Comparison of ENCODE assay signal across 8 mouse cellular contexts in genomic region chr19:37435041-37435852, GRCm38 (mm10). TPM values are rescaled to one million over a fixed set of nuclear protein-coding genes. Genes with fewer than 3 reads are reported as not detected.
A peak's percentile ranks its signal among the peaks of the same experiment; 100 is the strongest.
DNase-seq lines count a peak whose midpoint lies in the region; ATAC-seq lines count a peak whose summit lies in the region.

No protein-coding gene starts in this region.

- peaks cover 79% of the 10 kb centered on the region for H3K27me3 ChIP-seq in forebrain, embryonic 14.5 days (replicated peaks; ENCODE audit: control insufficient read depth, insufficient read depth, low read length)
- peaks cover 100% of the 10 kb centered on the region for H3K27me3 ChIP-seq in hindbrain, embryonic 10.5 days (ENCODE audit: insufficient read depth, poor library complexity, severe bottlenecking)
- peaks cover 93% of the 10 kb centered on the region for H3K27me3 ChIP-seq in limb, embryonic 13.5 days
- peaks cover 90% of the 10 kb centered on the region for H3K27me3 ChIP-seq in midbrain, embryonic 12.5 days
- H3K27me3 ChIP-seq in stomach, embryonic 15.5 days (replicated peaks) = peaks cover 62% of the 10 kb centered on the region

- no peaks in the 10 kb centered on the region for H3K4me1 ChIP-seq in forebrain, embryonic 14.5 days (ENCODE audit: control insufficient read depth, insufficient read depth, low read length)
- peaks cover 18% of the 10 kb centered on the region for H3K4me1 ChIP-seq in hindbrain, embryonic 10.5 days (replicated peaks)
- peaks cover 20% of the 10 kb centered on the region for H3K4me1 ChIP-seq in limb, embryonic 13.5 days
- H3K4me1 ChIP-seq in midbrain, embryonic 12.5 days = peaks cover 16% of the 10 kb centered on the region
- peaks cover 12% of the 10 kb centered on the region for H3K4me1 ChIP-seq in stomach, embryonic 15.5 days

- H3K36me3 ChIP-seq in forebrain, embryonic 14.5 days (ENCODE audit: control insufficient read depth, insufficient read depth, low read length) = no peaks in the 10 kb centered on the region
- no peaks in the 10 kb centered on the region for H3K36me3 ChIP-seq in hindbrain, embryonic 10.5 days
- H3K36me3 ChIP-seq in limb, embryonic 13.5 days = no peaks in the 10 kb centered on the region
- H3K36me3 ChIP-seq in midbrain, embryonic 12.5 days = no peaks in the 10 kb centered on the region
- H3K36me3 ChIP-seq in stomach, embryonic 15.5 days = no peaks in the 10 kb centered on the region

- WGBS in forebrain, embryonic 14.5 days = 1% methylated on average over 73 of the region's 77 CpGs
- under 1% methylated on average over 77 of the region's 77 CpGs for WGBS in hindbrain, embryonic 10.5 days
- WGBS in limb, embryonic 13.5 days = under 1% methylated on average over 77 of the region's 77 CpGs
- WGBS in midbrain, embryonic 12.5 days = 1% methylated on average over 74 of the region's 77 CpGs
- under 1% methylated on average over 77 of the region's 77 CpGs for WGBS in stomach, embryonic 15.5 days

- H3K4me2 ChIP-seq in forebrain, embryonic 14.5 days (ENCODE audit: low read length) = peak overlapping the region; percentile 52
- peak overlapping the region; percentile 70 for H3K4me2 ChIP-seq in limb, embryonic 13.5 days (replicated peaks)
- peak overlapping the region; percentile 54 for H3K4me2 ChIP-seq in midbrain, embryonic 12.5 days (replicated peaks)
- H3K4me2 ChIP-seq in stomach, embryonic 15.5 days = peak overlapping the region; percentile 92

- H3K27ac ChIP-seq in forebrain, embryonic 14.5 days (ENCODE audit: low read depth, low read length) = no peak overlapping the region
- peak overlapping the region; percentile 67 for H3K27ac ChIP-seq in hindbrain, embryonic 10.5 days
- no peak overlapping the region for H3K27ac ChIP-seq in limb, embryonic 13.5 days
- no peak overlapping the region for H3K27ac ChIP-seq in midbrain, embryonic 12.5 days (replicated peaks)
- peak overlapping the region; percentile 77 for H3K27ac ChIP-seq in stomach, embryonic 15.5 days

- no peaks in the 10 kb centered on the region for H3K9me3 ChIP-seq in forebrain, embryonic 14.5 days (replicated peaks; ENCODE audit: control insufficient read depth, low read length)
- no peaks in the 10 kb centered on the region for H3K9me3 ChIP-seq in hindbrain, embryonic 10.5 days
- no peaks in the 10 kb centered on the region for H3K9me3 ChIP-seq in limb, embryonic 13.5 days
- no peaks in the 10 kb centered on the region for H3K9me3 ChIP-seq in midbrain, embryonic 12.5 days
- no peaks in the 10 kb centered on the region for H3K9me3 ChIP-seq in stomach, embryonic 15.5 days

- peak; percentile 76 to 91 for DNase-seq in adrenal gland, adult (ENCODE audit: inconsistent age in 2 of 2, low spot score in 1 of 2)
- DNase-seq in forebrain, embryonic 14.5 days (ENCODE audit: low spot score) = no peak
- peak; percentile 58 for DNase-seq in hindbrain, embryonic 10.5 days (ENCODE audit: low spot score)
- no peak for DNase-seq in cerebellum, adult 8-10 months

- H3K4me3 ChIP-seq in forebrain, embryonic 14.5 days (ENCODE audit: low read depth, low read length) = peak overlapping the region; percentile 34
- peak overlapping the region; percentile 52 for H3K4me3 ChIP-seq in hindbrain, embryonic 10.5 days
- peak overlapping the region; percentile 52 for H3K4me3 ChIP-seq in limb, embryonic 13.5 days
- H3K4me3 ChIP-seq in midbrain, embryonic 12.5 days = peak overlapping the region; percentile 44
- H3K4me3 ChIP-seq in stomach, embryonic 15.5 days (replicated peaks) = peak overlapping the region; percentile 58

- ATAC-seq in CD4-positive, CD25-positive, alpha-beta regulatory T cell, adult 4 months = peak; percentile 34
- ATAC-seq in forebrain, embryonic 14.5 days = peak; percentile 32; the same call in 1 of the 2 replicates
- peak; percentile 29; the same call in 1 of the 2 replicates for ATAC-seq in limb, embryonic 13.5 days (ENCODE audit: low FRiP score, low read depth)
- peak; percentile 47; the same call in 1 of the 2 replicates for ATAC-seq in midbrain, embryonic 12.5 days (ENCODE audit: low FRiP score, low read depth)
- peak; percentile 63 for ATAC-seq in stomach, embryonic 15.5 days (ENCODE audit: insufficient read depth, low FRiP score, low read depth)

- H3K9ac ChIP-seq in forebrain, embryonic 14.5 days (ENCODE audit: low read length) = peak overlapping the region; percentile 2; the same call in 1 of the 2 replicates
- H3K9ac ChIP-seq in limb, embryonic 13.5 days = peak overlapping the region; percentile 60
- H3K9ac ChIP-seq in midbrain, embryonic 12.5 days (replicated peaks) = 0 out of 2 replicates have a peak overlapping the region, but pooled peaks have one; percentile 1
- H3K9ac ChIP-seq in stomach, embryonic 15.5 days = peak overlapping the region; percentile 44; the same call in 1 of the 2 replicates

RNA-seq across cellular contexts. Expression of gene Hhex, which starts 0.6 kb away (rescaled TPM):
- polyA plus RNA-seq in CD4-positive, CD25-positive, alpha-beta regulatory T cell, adult 4 months (2017; shearing (Covaris generic)) = under 1 TPM; 0.16 to 0.39 TPM
- polyA plus RNA-seq in forebrain, embryonic 14.5 days (2014; fragmentation: Nextera tagmentation; extraction: Ambion mirVana) = 1.8 and 2.5 TPM in 2 replicates
- polyA plus RNA-seq in hindbrain, embryonic 10.5 days (2016; fragmentation: Nextera tagmentation; extraction: Ambion mirVana) = 6.6 and 7.7 TPM in 2 replicates
- 12.4 and 13.0 TPM in 2 replicates for polyA plus RNA-seq in limb, embryonic 13.5 days (2015; fragmentation: Nextera tagmentation; extraction: Ambion mirVana)
- polyA plus RNA-seq in midbrain, embryonic 12.5 days (2016; fragmentation: Nextera tagmentation; extraction: Ambion mirVana) = 6.5 and 7.8 TPM in 2 replicates
- 18.2 and 23.9 TPM in 2 replicates for polyA plus RNA-seq in stomach, embryonic 15.5 days (2015; fragmentation: Nextera tagmentation; extraction: Ambion mirVana)

RNA-seq across cellular contexts. Expression of gene Kif11, which starts 59.0 kb away (rescaled TPM):
- polyA plus RNA-seq in CD4-positive, CD25-positive, alpha-beta regulatory T cell, adult 4 months (2017; shearing (Covaris generic)) = 1 to 10 TPM; 3.0 to 6.9 TPM
- polyA plus RNA-seq in forebrain, embryonic 14.5 days (2014; fragmentation: Nextera tagmentation; extraction: Ambion mirVana) = 40.5 and 41.6 TPM in 2 replicates
- 60.1 and 80.2 TPM in 2 replicates for polyA plus RNA-seq in hindbrain, embryonic 10.5 days (2016; fragmentation: Nextera tagmentation; extraction: Ambion mirVana)
- 58.2 and 62.5 TPM in 2 replicates for polyA plus RNA-seq in limb, embryonic 13.5 days (2015; fragmentation: Nextera tagmentation; extraction: Ambion mirVana)
- 78.1 and 79.3 TPM in 2 replicates for polyA plus RNA-seq in midbrain, embryonic 12.5 days (2016; fragmentation: Nextera tagmentation; extraction: Ambion mirVana)
- polyA plus RNA-seq in stomach, embryonic 15.5 days (2015; fragmentation: Nextera tagmentation; extraction: Ambion mirVana) = 48.6 and 53.0 TPM in 2 replicates

Comparison
In these comparisons a context has a peak if more than half of its experiments do, and no peak if none do; other contexts are left out.
1. DNase-seq: peak in adrenal gland, adult (2 of 2) and hindbrain, embryonic 10.5 days (single experiment); none in forebrain, embryonic 14.5 days (single experiment) and cerebellum, adult 8-10 months (single experiment).
2. H3K27ac ChIP-seq: peak in hindbrain, embryonic 10.5 days (single experiment) and stomach, embryonic 15.5 days (single experiment); none in forebrain, embryonic 14.5 days (single experiment), limb, embryonic 13.5 days (single experiment) and midbrain, embryonic 12.5 days (single experiment).
3. H3K9ac ChIP-seq: peak in every context shown above with its lines; median percentile 60 in limb, embryonic 13.5 days; 44 in stomach, embryonic 15.5 days; 2 in forebrain, embryonic 14.5 days; 1 in midbrain, embryonic 12.5 days.
4. Peak in every context shown above with its lines, with median percentiles within 50 percentile points of each other: ATAC-seq, H3K4me2 ChIP-seq and H3K4me3 ChIP-seq.